Mouse (Mus musculus): ENCODE results near the gene Kif26b. TPM values are rescaled to one million over a fixed set of nuclear protein-coding genes. Genes with fewer than 3 reads are reported as not detected.

Kif26b gene
- polyA plus RNA-seq, 1 experiment from 2014 or later, result 5.1 TPM

DNA sequence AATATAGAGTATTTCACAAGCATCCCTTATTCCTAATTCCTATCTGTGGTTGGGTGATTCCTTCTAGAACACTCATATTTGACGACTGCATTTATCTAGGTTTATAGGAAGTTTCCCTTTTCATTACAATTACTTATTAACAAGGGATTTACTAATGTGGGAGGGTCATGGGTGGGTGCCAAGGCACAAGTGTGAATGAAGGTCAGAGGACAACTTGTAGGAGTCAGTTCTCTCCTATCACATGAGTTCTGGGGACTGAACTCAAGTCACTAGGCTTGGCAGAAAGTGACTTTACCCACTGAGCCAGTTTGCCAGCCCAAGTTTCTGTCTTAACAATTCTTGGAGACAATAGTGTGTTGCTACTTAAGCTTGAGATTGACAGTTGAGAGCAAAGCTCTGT lies 459.3 kb downstream of the Kif26b start:
- H3K27ac ChIP-seq (ENCODE audit: low read length), result no peak overlapping the region
- WGBS, result 59% methylated on average over 1 of the region's 1 CpGs
- no peak overlapping the region for H3K4me2 ChIP-seq (ENCODE audit: low read depth, low read length)
- no peak for ATAC-seq (replicated peaks; ENCODE audit: extremely low read depth, insufficient read depth, low FRiP score)
- H3K36me3 ChIP-seq (ENCODE audit: control insufficient read depth, insufficient read depth), result no peaks in the 10 kb centered on the region
- no peak overlapping the region for H3K4me3 ChIP-seq (ENCODE audit: low read length)
- H3K4me1 ChIP-seq (ENCODE audit: control insufficient read depth, insufficient read depth, low read length), result peaks cover 5% of the 10 kb centered on the region; the same call in 1 of the 2 replicates
- H3K9ac ChIP-seq (ENCODE audit: low read length), result no peak overlapping the region
- H3K9me3 ChIP-seq (replicated peaks; ENCODE audit: control insufficient read depth, low read length), result no peaks in the 10 kb centered on the region
- no peaks in the 10 kb centered on the region for H3K27me3 ChIP-seq (ENCODE audit: control insufficient read depth, insufficient read depth, low read length)

Other genes with a start within 250 kb of the Kif26b start
- 268 and 273 TPM in 2 replicates for gene Cox20, start 210.0 kb upstream of the Kif26b start, polyA plus RNA-seq (2015; fragmentation: Nextera tagmentation; extraction: Ambion mirVana)
- gene Hnrnpu, start 191.3 kb upstream of the Kif26b start, polyA plus RNA-seq (2015; fragmentation: Nextera tagmentation; extraction: Ambion mirVana), result 192 and 219 TPM in 2 replicates
- 16.2 and 19.1 TPM in 2 replicates for gene Efcab2, start 123.0 kb upstream of the Kif26b start, polyA plus RNA-seq (2015; fragmentation: Nextera tagmentation; extraction: Ambion mirVana)

All from heart, embryonic 16.5 days (tissue).